Mouse (Mus musculus) bone marrow, adult 2 months (tissue): ENCODE measurements at regions not wholly inside any gene's neighbourhood (a gene's known extent, or its start where the extent isn't known, plus 50 kb on each side); places are given as distances from the start of the nearest gene placed in this dataset.

Experiments
- H3K27ac ChIP-seq: fragments of 200-500 bp; 2 replicates; pipeline ENCODE4 v1.5.1; 2012; ENCODE audit warnings: low read depth, mild to moderate bottlenecking, control low read depth, inconsistent platforms, low read length; ENCODE audit not compliant: control insufficient read depth, poor library complexity, insufficient read depth
- H3K4me1 ChIP-seq: fragments of 200-500 bp; 2 replicates; pipeline ENCODE4 v1.6.1; 2011; ENCODE audit warnings: low read length; ENCODE audit not compliant: control insufficient read depth, insufficient read depth
- H3K4me3 ChIP-seq: fragments of 200-500 bp; replicated peaks from 2 replicates; pipeline ENCODE3; 2011; ENCODE audit warnings: mild to moderate bottlenecking, low read depth, low read length, control low read depth; ENCODE audit not compliant: control insufficient read depth
- CTCF ChIP-seq: fragments of 200-500 bp; IDR thresholded peaks from 2 replicates; pipeline ENCODE4 v1.5.1; 2011; ENCODE audit warnings: low read length, control low read depth; ENCODE audit not compliant: control insufficient read depth, insufficient read depth
- POLR2A ChIP-seq: fragments of 200-500 bp; IDR thresholded peaks from 2 replicates; pipeline ENCODE4 v1.6.1; 2011; ENCODE audit warnings: low read depth, mild to moderate bottlenecking, control low read depth, low read length, borderline replicate concordance; ENCODE audit not compliant: control insufficient read depth
- WGBS: fragments of 180-500 bp; shearing (Covaris S2); methylation state at CpG from one replicate; pipeline ENCODE4 v1.1.7; 2018; 5-methylcytosine and 5-hydroxymethylcytosine counted together

DNA sequence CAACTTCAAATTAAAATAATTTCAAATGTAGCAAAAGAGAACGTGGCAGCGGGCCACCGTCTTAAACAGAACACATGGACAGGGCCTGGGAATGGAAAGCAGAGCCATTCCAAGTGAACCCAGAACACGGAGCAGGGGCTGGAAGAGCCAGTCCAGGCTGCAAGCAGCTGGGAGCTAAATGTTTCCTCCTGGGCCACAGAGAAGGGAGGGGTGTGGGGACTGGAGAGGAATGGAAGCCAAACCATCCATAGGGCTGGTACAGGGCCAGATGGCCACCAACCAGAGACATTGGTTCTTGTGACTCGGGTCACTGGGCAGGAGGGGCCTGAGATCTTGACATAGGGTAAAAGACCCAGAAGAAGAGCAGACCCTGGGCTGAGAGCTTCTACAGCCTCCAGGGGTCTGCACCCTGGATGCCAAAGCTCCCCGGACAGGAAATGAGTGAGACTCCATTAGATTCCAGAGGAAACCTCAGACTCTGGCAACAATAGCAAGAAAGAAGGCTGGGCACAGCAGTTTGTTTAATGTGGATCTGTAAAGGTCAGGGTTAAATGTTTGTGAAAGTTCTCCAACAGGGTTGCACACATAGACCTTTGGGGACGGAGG is 333.1 kb upstream of the Nrp1 start:
- TF ChIP-seq POLR2A = no peak
- TF ChIP-seq CTCF = no peak
- WGBS = 69% methylated on average over 7 of the region's 7 CpGs
- no peak overlapping the region for H3K4me3 ChIP-seq
- H3K27ac ChIP-seq = no peak overlapping the region
- no peaks in the 10 kb centered on the region for H3K4me1 ChIP-seq

DNA sequence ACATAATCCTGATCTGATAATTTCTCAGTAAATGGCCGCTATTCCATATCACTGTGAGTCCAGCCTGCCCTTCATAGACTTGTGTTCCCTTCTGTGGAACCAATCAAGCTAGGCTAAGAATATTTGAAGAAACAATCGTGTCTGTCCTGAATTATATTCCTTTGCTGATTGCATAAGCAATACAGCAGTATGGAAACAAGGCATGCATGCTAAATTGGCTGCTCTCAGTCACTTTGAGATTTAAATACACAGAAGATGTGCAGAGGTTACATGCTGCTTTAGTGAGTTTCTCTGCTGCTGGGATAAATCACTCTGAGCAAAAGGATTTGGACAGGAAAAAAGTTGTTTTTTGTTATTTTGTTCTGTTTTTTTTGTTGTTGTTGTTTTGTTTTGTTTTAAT is 331.4 kb upstream of the Nrp1 start:
- TF ChIP-seq POLR2A (no peak), CTCF (no peak)
- 76% methylated on average over 2 of the region's 2 CpGs for WGBS
- H3K4me1 ChIP-seq = no peaks in the 10 kb centered on the region

DNA sequence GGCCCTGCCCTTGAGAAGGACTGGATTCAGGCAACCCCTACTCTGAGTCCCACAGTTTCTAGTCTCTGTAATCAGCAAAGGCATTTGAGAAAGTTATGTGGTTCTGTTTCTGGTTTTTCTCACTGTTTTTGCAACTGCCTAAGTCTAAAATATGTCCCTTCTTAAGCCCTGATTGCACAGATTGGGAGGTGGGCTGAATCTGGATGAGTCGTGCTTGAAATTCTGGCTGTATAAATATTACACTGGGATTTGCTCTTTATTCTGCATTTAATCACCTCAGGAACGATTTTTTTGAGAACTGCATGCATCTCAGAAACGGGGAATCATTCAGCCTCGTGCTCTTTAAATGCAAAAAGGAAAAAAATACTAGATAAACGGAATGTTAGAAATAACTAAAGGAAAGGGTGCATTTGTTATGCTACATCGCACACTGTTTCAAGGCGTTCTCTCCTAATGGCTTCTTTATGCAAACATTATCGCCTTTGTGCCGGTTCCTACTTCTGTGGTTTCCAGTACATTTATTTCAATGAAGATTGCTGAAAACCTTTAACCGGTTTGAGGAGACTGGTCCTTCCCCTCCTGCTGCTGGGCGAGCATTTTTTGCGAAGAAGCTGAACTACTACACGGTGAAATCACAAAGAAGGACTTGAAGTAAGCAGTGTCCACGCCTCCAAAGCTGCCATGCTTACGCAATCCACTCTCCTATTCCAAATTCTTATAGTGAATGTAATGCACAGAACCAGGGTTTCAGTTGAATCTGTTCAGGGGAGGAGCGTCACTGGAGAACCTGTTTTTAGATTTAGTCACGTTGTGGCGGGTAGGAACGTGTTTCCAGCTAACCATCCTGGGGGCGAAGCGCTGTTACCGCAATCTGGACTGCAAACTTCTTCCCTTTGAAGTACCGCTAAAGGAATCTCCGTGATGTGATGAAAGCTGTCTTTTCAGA is 327.8 kb upstream of the Nrp1 start:
- 77% methylated on average over 24 of the region's 24 CpGs for WGBS
- Histone ChIP-seq H3K27ac (no peak overlapping the region), H3K4me1 (no peaks in the 10 kb centered on the region), H3K4me3 (no peak overlapping the region)
- TF ChIP-seq POLR2A (no peak), CTCF (no peak)

More for the DNA sequence above, 331.4 kb upstream of the Nrp1 start:
- Histone ChIP-seq H3K27ac (no peak overlapping the region), H3K4me3 (no peak overlapping the region)

DNA sequence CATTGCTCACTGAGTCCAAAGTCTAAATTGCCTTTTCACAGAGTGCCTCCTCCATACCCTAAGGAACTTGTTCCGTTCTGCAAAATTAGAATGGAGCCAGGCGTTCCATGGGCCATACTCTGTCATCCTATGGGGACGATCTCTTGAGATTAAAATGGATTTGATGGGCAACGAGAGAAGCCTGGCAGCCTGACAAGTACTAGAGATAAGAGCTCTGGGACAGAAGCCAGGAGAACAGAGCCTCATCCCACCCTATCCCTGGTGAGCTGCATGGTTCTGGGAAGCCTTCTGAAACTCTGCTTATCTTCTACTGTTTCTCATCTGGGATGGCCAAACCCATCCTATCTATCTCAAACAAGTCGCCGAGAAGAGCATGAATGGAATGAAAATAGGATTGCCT is 324.3 kb upstream of the Nrp1 start:
- Histone ChIP-seq H3K27ac (no peak overlapping the region), H3K4me3 (no peak overlapping the region), H3K4me1 (no peaks in the 10 kb centered on the region; the same call in 1 of the 2 replicates)
- WGBS = 80% methylated on average over 6 of the region's 6 CpGs
- TF ChIP-seq POLR2A (no peak), CTCF (no peak)

DNA sequence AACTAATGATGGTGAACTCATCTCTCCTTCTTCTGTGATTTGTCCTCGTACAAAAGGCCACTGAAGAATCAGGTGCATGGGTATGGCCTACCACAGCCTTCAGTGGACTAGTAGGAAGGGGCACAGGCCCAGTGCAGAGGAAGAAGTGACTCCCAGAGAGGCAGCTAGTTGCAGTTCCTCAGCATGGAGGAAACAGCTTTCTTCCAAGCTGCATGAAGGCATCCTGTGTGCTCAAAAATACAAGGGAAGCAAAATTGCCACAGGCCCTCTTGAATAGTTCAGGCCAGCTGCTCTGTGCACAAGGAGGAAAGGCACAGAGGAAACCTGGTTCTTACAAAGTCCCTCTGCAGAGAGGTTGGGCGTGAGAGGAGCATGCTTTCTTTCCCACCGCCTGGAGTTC is 322.7 kb upstream of the Nrp1 start:
- no peak for TF ChIP-seq CTCF
- no peak for TF ChIP-seq POLR2A
- no peak overlapping the region for H3K27ac ChIP-seq
- H3K4me3 ChIP-seq = no peak overlapping the region
- WGBS = 27% methylated on average over 3 of the region's 3 CpGs
- H3K4me1 ChIP-seq = no peaks in the 10 kb centered on the region; the same call in 1 of the 2 replicates

DNA sequence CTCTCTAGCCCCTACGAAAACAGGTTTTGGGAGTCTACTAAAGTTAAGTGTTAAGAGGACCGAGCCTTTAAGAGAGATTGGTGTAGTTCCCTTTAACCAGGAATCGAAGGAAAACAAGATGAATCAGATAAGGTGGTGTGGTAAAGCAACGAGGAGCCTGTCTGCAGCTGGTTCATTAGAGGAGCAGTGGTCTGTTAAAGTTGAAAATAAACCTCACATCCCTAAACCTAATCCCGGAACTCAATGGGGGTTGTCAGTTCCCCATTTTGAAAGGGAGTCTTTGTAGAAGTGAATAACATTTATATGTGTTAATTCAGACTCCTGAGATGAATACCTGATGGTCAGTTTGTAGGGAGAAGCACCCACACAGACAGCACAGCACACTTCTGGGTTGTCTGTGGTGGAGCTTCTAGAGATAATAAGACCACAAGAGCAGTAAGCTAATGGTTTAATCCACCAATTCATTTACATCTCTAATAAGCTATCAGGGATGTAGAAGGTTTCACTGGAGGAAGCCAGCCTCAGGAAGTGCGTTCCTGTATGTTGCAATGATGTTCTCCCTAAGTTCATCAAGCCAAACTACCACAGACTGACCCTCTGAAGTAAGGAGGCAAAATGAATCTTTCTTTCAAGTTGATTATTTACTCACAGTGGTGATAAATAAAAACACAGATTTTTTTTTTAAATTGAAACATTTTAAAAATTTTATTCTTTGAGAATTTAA is 318.9 kb upstream of the Nrp1 start:
- Histone ChIP-seq H3K4me1 (no peaks in the 10 kb centered on the region; the same call in 1 of the 2 replicates), H3K4me3 (no peak overlapping the region), H3K27ac (no peak overlapping the region)
- TF ChIP-seq POLR2A (no peak), CTCF (no peak)
- 8% methylated on average over 6 of the region's 6 CpGs for WGBS

DNA sequence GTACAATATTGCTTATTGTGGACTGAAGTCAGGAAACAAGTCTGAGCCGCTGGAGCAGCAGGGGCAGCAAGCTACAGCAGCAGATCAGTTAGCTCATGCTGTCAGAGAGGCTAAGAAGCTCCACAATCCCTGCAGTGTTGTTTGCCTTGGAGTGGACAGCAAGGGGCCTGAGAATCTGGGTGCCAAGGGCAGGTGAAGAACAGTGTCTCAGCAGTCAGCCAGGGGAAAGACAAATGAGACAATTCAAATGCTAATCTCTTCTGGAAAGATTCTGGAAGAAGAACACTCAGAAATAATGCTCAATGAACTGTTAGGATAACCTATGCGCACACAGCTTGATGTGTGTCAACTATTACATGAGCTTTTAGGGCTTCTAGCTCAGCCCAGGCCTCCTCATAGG is 315.5 kb upstream of the Nrp1 start:
- H3K4me1 ChIP-seq = no peaks in the 10 kb centered on the region
- no peak overlapping the region for H3K27ac ChIP-seq
- no peak overlapping the region for H3K4me3 ChIP-seq
- TF ChIP-seq CTCF = no peak
- no peak for TF ChIP-seq POLR2A
- 85% methylated on average over 2 of the region's 2 CpGs for WGBS

DNA sequence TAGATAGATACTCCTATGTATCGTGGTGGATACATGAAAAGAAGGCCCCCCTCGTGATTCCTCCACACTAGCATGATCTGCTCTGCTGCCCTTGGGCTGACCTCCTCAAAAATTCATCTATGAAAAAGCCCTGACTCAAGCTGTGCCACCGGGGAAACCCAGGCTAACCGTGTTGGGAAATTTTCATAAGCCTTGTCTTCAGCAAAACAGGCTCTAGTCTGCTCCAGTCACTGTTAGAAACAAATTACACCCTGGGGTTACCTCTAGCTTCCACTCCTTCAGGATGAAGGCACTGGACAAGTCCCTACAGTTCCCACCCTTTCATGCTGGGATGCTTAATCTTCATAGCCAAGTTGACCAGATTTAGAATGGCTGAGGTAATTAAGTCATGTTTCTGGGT is 315.0 kb upstream of the Nrp1 start:
- WGBS = 73% methylated on average over 4 of the region's 4 CpGs
- Histone ChIP-seq H3K4me1 (no peaks in the 10 kb centered on the region), H3K4me3 (no peak overlapping the region), H3K27ac (no peak overlapping the region)
- TF ChIP-seq POLR2A (no peak), CTCF (no peak)
